Mouse (Mus musculus) left cerebral cortex, adult 2 months (tissue): Measurements from ENCODE around the gene Phactr2. TPM values are rescaled to one million over a fixed set of nuclear protein-coding genes. Genes with fewer than 3 reads are reported as not detected.

ENCODE experiments used
- DNase-seq, 2 experiments: peaks; one replicate each; pipeline ENCODE4 v3.0.0; 2021 to 2022; ENCODE audit warnings: low spot score in 2 of 2, mixed read lengths in 1 of 2; ENCODE audit errors: extremely low spot score in 1 of 2
- H3K27ac ChIP-seq: fragments of 200-600 bp; 2 replicates; pipeline ENCODE4 v1.8.1; 2022
- H3K4me3 ChIP-seq: fragments of 200-600 bp; 2 replicates; pipeline ENCODE4 v1.8.1; 2022
- CTCF ChIP-seq: fragments of 200-600 bp; IDR thresholded peaks from 2 replicates; pipeline ENCODE4 v1.8.1; 2022; ENCODE audit warnings: antibody characterized with exemption, mild to moderate bottlenecking, moderate library complexity
- intact Hi-C: fragments of 180-260 bp; cut with DNase I; formaldehyde crosslinking; loops from one replicate; pipeline ENCODE4 v1.15.1; 2025
- total RNA-seq, 2 experiments: library from RNA; stranded (reverse); gene quantifications; 2 replicates each; pipeline ENCODE4 v1.2.3; 2021

Phactr2 gene
- total RNA-seq, 2 experiments from 2014 or later, result 28.8 to 31.5 TPM

- intact Hi-C loops, result no loop called here
- Histone ChIP-seq H3K27ac (no peak overlapping the region), H3K4me3 (no peak overlapping the region)
- no peak for DNase-seq
- no peak for TF ChIP-seq CTCF
Measured at GRCm38 (mm10) chr10:13444257-13444656, 30.0 kb downstream of the Phactr2 start.

GRCm38 (mm10) chr10:13443647-13444046, 30.6 kb downstream of the Phactr2 start:
- intact Hi-C loops, result no loop called here
- DNase-seq, result no peak
- H3K27ac ChIP-seq, result no peak overlapping the region
- no peak overlapping the region for H3K4me3 ChIP-seq
- no peak for TF ChIP-seq CTCF

- no peak overlapping the region for H3K27ac ChIP-seq
- no peak for TF ChIP-seq CTCF
- no peak for DNase-seq
- intact Hi-C loops, result no loop called here
- H3K4me3 ChIP-seq, result no peak overlapping the region
Measured at GRCm38 (mm10) chr10:13440292-13440691, 33.9 kb downstream of the Phactr2 start.

GRCm38 (mm10) chr10:13438118-13438821, 35.9 kb downstream of the Phactr2 start:
- intact Hi-C loops, result no loop called here

GRCm38 (mm10) chr10:13437011-13437410, 37.2 kb downstream of the Phactr2 start:
- no peak overlapping the region for H3K27ac ChIP-seq
- TF ChIP-seq CTCF, result no peak
- DNase-seq, result no peak
- intact Hi-C loops, result no loop called here
- H3K4me3 ChIP-seq, result no peak overlapping the region

More at GRCm38 (mm10) chr10:13438118-13438821, 35.9 kb downstream of the Phactr2 start:
- no peak overlapping the region for H3K4me3 ChIP-seq
- DNase-seq, result no peak
- TF ChIP-seq CTCF, result no peak
- H3K27ac ChIP-seq, result no peak overlapping the region

- DNase-seq, result no peak
- Histone ChIP-seq H3K27ac (no peak overlapping the region), H3K4me3 (no peak overlapping the region)
- intact Hi-C loops, result no loop called here
- no peak for TF ChIP-seq CTCF
Measured at GRCm38 (mm10) chr10:13433016-13433415, 41.2 kb downstream of the Phactr2 start.

- TF ChIP-seq CTCF, result no peak
- intact Hi-C loops, result no loop called here
- DNase-seq, result no peak
Measured at GRCm38 (mm10) chr10:13431641-13432540, 42.3 kb downstream of the Phactr2 start.

GRCm38 (mm10) chr10:13429766-13430165, 44.4 kb downstream of the Phactr2 start:
- peak; percentile 44 to 65 for DNase-seq
- Histone ChIP-seq H3K4me3 (no peak overlapping the region), H3K27ac (no peak overlapping the region)
- TF ChIP-seq CTCF, result peak; percentile 86
- intact Hi-C loops, result loop anchor here (1.0 kb wide), 2 partner anchors 342 to 411 kb away; no protein-coding TSS in a partner anchor

More at GRCm38 (mm10) chr10:13431641-13432540, 42.3 kb downstream of the Phactr2 start:
- H3K27ac ChIP-seq, result no peak overlapping the region
- no peak overlapping the region for H3K4me3 ChIP-seq

- Histone ChIP-seq H3K27ac (no peak overlapping the region), H3K4me3 (no peak overlapping the region)
- TF ChIP-seq CTCF, result no peak
- intact Hi-C loops, result loop anchor here (1.0 kb wide), 2 partner anchors 342 to 411 kb away; no protein-coding TSS in a partner anchor
- no peak for DNase-seq
Measured at GRCm38 (mm10) chr10:13429240-13429639, 45.0 kb downstream of the Phactr2 start.

GRCm38 (mm10) chr10:13428536-13428935, 45.7 kb downstream of the Phactr2 start:
- no peak overlapping the region for H3K4me3 ChIP-seq
- no peak for DNase-seq
- no peak for TF ChIP-seq CTCF
- no peak overlapping the region for H3K27ac ChIP-seq
- intact Hi-C loops, result no loop called here

GRCm38 (mm10) chr10:13427599-13427998, 46.6 kb downstream of the Phactr2 start:
- no peak overlapping the region for H3K27ac ChIP-seq
- DNase-seq, result no peak
- intact Hi-C loops, result no loop called here
- TF ChIP-seq CTCF, result no peak
- no peak overlapping the region for H3K4me3 ChIP-seq

GRCm38 (mm10) chr10:13425198-13425597, 49.0 kb downstream of the Phactr2 start:
- no peak overlapping the region for H3K4me3 ChIP-seq
- intact Hi-C loops, result no loop called here
- TF ChIP-seq CTCF, result no peak
- no peak overlapping the region for H3K27ac ChIP-seq
- no peak for DNase-seq
